Comparison of ENCODE assay signal across 15 mouse cellular contexts in the genomic region with DNA sequence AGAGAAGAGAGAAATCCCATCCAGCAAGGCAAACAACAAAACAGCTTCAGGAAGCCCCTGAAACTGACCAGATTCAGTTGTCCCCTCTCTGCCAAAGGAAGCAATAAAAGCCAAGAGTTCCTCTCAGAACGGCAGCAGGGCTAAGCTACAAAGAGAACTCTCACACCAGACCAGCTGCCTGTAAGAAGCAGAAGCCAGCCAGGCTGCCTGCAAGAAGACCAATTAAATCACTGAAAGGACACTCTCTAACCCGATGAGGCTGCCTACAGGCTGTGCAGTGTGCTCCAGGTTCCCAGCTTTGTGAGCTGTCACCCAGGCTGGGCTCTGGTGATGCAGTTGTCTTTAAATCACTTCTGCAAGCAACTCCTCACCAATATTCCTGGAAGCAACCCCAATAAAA.
"Had no signal": no experiment of that assay in that cellular context is flagged by ENCODE, and none has a peak within 500 bp of the region (broad histone marks: within the 10 kb centered on the region; RNA-seq: fewer than 3 reads in every experiment).

No protein-coding gene starts in this region.

- H3K27me3 ChIP-seq: kidney, embryonic 15.5 days; limb, embryonic 12.5 days; midbrain, embryonic 12.5 days; midbrain, embryonic 15.5 days had no signal

- ATAC-seq: liver, postnatal 0 days; lung, postnatal 0 days; midbrain, embryonic 15.5 days had no signal

- DNase-seq: kidney, adult 8-10 months; kidney, postnatal 10 days; liver, postnatal 0 days; lung, embryonic 14.5 days; thymus, adult 18-20 months; thymus, postnatal 36 days had no signal

- H3K27ac ChIP-seq: kidney, embryonic 15.5 days; limb, embryonic 12.5 days; limb, embryonic 15.5 days; liver, embryonic 14.5 days; macrophage; midbrain, embryonic 12.5 days; midbrain, embryonic 15.5 days had no signal

- H3K9ac ChIP-seq: kidney, embryonic 15.5 days; limb, embryonic 12.5 days; limb, embryonic 15.5 days; liver, embryonic 14.5 days; liver, postnatal 0 days; lung, embryonic 14.5 days; midbrain, embryonic 12.5 days; midbrain, embryonic 15.5 days had no signal

- H3K9me3 ChIP-seq: kidney, embryonic 15.5 days; limb, embryonic 12.5 days; limb, embryonic 15.5 days; midbrain, embryonic 12.5 days; midbrain, embryonic 15.5 days had no signal

- H3K4me2 ChIP-seq: kidney, embryonic 15.5 days; limb, embryonic 12.5 days; limb, embryonic 15.5 days; liver, embryonic 11.5 days; lung, embryonic 14.5 days; midbrain, embryonic 12.5 days; midbrain, embryonic 15.5 days had no signal

- H3K4me3 ChIP-seq: kidney, embryonic 15.5 days; limb, embryonic 12.5 days; limb, embryonic 15.5 days; midbrain, embryonic 12.5 days; midbrain, embryonic 15.5 days had no signal
